Mouse (Mus musculus) liver, embryonic 11.5 days (tissue): Measurements from ENCODE around the gene Mrps18b. TPM values are rescaled to one million over a fixed set of nuclear protein-coding genes. Genes with fewer than 3 reads are reported as not detected.
A peak's percentile ranks its signal among the peaks of the same experiment; 100 is the strongest.

Experiments
- ATAC-seq: fragments of 200-750 bp; cut with Nextera tagmentation; replicated peaks from 2 replicates; pipeline ENCODE4 v1.8.0; 2017; ENCODE audit warnings: moderate number of reproducible peaks, mild to moderate bottlenecking, moderate TSS enrichment, moderate library complexity; ENCODE audit not compliant: low FRiP score
- DNase-seq: peaks from one replicate; pipeline ENCODE4 v3.0.0-alpha.2; 2017; ENCODE audit warnings: low spot score
- H3K27ac ChIP-seq: fragments of 300-500 bp; sonication (generic); 2 replicates; pipeline ENCODE4 v1.5.1; 2014; ENCODE audit warnings: mild to moderate bottlenecking, low read depth, low read length, control low read depth
- H3K27me3 ChIP-seq: fragments of 300-500 bp; sonication (generic); replicated peaks from 2 replicates; pipeline ENCODE4 v1.6.1; 2014; ENCODE audit warnings: low read length, mixed read lengths; ENCODE audit not compliant: control insufficient read depth, insufficient read depth
- H3K36me3 ChIP-seq: fragments of 300-500 bp; sonication (generic); 2 replicates; pipeline ENCODE4 v1.6.1; 2014; ENCODE audit warnings: mild to moderate bottlenecking, low read length, moderate library complexity, mixed read lengths; ENCODE audit not compliant: control insufficient read depth, insufficient read depth
- H3K4me1 ChIP-seq: fragments of 300-500 bp; sonication (generic); replicated peaks from 2 replicates; pipeline ENCODE4 v1.6.1; 2014; ENCODE audit warnings: low read length, mixed read lengths; ENCODE audit not compliant: control insufficient read depth, insufficient read depth
- H3K4me2 ChIP-seq: fragments of 300-500 bp; sonication (generic); 2 replicates; pipeline ENCODE4 v1.6.1; 2014; ENCODE audit warnings: mild to moderate bottlenecking, control low read depth, moderate library complexity
- H3K4me3 ChIP-seq: fragments of 300-500 bp; sonication (generic); 2 replicates; pipeline ENCODE4 v1.5.1; 2014; ENCODE audit warnings: low read depth, low read length, control low read depth
- H3K9ac ChIP-seq: fragments of 300-500 bp; sonication (generic); 2 replicates; pipeline ENCODE4 v1.6.1; 2014; ENCODE audit warnings: low read depth, low read length, control low read depth
- H3K9me3 ChIP-seq: fragments of 300-500 bp; sonication (generic); 2 replicates; pipeline ENCODE4 v1.6.1; 2016; ENCODE audit warnings: low read length, inconsistent platforms, mixed read lengths; ENCODE audit not compliant: control insufficient read depth
- WGBS: fragments of 180-500 bp; shearing (Covaris S2); extraction: QIAGEN DNeasy Blood & Tissue Kit; methylation state at CpG from one replicate; pipeline ENCODE4 v1.1.7; 2014; 5-methylcytosine and 5-hydroxymethylcytosine counted together
- polyA plus RNA-seq: library from polyadenylated mRNA; unstranded; fragments of >200 nt; fragmentation: Nextera tagmentation; extraction: Ambion mirVana; gene quantifications from 2 replicates; pipeline ENCODE4 v1.2.1, GENCODE M21; 2014

The Mrps18b gene
- polyA plus RNA-seq, 1 experiment from 2014 or later: 167 TPM

GRCm38 (mm10) chr17:35900636-35901035, 15.6 kb downstream of the Mrps18b start:
- peaks cover 24% of the 10 kb centered on the region for H3K4me1 ChIP-seq
- 44% methylated on average over 3 of the region's 3 CpGs for WGBS
- H3K4me2 ChIP-seq: no peak overlapping the region
- no peaks in the 10 kb centered on the region for H3K9me3 ChIP-seq
- no peak overlapping the region for H3K9ac ChIP-seq
- no peak for ATAC-seq
- H3K27me3 ChIP-seq: no peaks in the 10 kb centered on the region
- H3K27ac ChIP-seq: 0 out of 2 replicates have a peak overlapping the region, but pooled peaks have one; percentile 8
- H3K36me3 ChIP-seq: peaks cover 20% of the 10 kb centered on the region
- no peak for DNase-seq
- no peak overlapping the region for H3K4me3 ChIP-seq

DNA sequence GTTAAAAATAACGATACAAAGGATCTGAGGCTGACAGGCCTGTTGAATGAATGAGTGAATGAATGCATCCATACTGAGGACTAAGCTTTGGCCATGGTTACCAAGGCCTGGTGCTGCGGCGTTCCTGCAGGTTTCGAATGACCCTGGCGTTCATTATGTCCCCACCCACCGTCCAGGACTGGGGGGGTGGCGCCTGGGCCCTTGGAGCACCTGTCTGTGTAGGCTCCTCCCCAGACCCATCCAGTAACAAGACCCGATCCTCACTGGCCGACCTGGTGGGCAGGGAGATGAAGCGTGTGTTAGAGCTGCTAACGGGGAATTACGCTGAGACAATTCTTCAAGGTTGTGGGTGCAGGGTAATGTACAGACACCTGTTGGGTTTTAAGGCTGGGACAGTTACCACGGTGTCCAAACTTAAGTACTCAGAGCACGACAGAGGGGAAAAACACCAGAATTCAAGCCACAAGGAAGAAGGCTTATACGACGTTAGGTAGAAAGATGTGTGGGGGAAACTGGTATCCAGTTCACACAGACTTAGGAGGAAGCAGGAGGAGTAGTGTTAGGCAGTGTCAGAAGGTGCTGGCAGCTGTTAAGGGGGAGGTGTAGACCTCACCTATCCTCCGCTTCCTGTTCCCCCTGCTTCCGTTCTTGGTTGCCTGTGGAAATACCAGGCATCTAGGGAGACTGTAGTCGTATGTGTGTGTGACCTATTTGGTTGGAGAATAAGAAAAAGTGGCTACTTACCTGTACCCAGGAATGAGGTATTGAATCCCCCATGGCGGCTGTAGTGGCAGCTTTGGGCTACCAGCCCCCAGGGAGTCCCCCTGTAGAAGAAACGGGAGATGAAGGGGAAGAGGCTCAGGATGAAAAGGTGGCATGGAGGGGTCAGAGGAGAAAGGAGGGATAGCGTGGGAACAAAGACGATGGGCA, 18.3 kb downstream of the Mrps18b start:
- peaks cover 25% of the 10 kb centered on the region for H3K36me3 ChIP-seq
- peak overlapping the region; percentile 69 for H3K4me2 ChIP-seq
- peak overlapping the region; percentile 86 for H3K27ac ChIP-seq
- peak; percentile 55 for ATAC-seq
- no peaks in the 10 kb centered on the region for H3K27me3 ChIP-seq
- no peak for DNase-seq
- peaks cover 24% of the 10 kb centered on the region for H3K4me1 ChIP-seq
- 37% methylated on average over 23 of the region's 23 CpGs for WGBS
- H3K9ac ChIP-seq: peak overlapping the region; percentile 86
- peak overlapping the region; percentile 73 for H3K4me3 ChIP-seq
- no peaks in the 10 kb centered on the region for H3K9me3 ChIP-seq

- Histone ChIP-seq H3K27ac (peak within 1 kb of the TSS; percentile 86), H3K4me3 (peak within 1 kb of the TSS; percentile 73), H3K9me3 (no peaks in the 10 kb centered on the region), H3K4me1 (peaks cover 24% of the 10 kb centered on the region), H3K9ac (peak within 1 kb of the TSS; percentile 86), H3K27me3 (no peaks in the 10 kb centered on the region), H3K4me2 (peak within 1 kb of the TSS; percentile 69), H3K36me3 (peaks cover 32% of the 10 kb centered on the region)
- WGBS: under 1% methylated on average over 76 of the region's 86 CpGs
- DNase-seq (peak; percentile 90), ATAC-seq (peak; percentile 89)
These were observed 19.2 kb downstream of the Mrps18b start, which contains the start of gene 2310061I04Rik for GRCm38 (mm10) chr17:35896781-35897643. TSS of gene 2310061I04Rik (minus strand) at chr17:35897431.

DNA sequence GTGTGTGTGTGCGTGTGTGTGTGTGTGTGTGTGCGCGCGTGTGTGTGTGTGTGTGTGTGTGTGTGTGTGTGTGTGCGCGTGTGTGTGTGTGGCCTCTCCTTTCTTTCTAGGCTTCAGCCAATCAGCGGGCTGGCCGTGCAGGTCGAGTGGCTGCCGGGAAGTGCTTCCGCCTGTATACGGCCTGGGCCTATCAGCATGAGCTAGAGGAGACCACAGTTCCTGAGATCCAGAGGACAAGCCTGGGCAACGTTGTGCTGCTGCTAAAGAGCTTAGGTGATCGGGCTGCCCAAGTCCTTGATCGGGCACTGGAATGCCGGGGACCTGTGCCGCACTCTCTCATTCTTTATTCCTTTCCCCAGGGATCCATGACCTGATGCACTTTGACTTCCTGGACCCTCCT, 28.5 kb downstream of the Mrps18b start:
- no peaks in the 10 kb centered on the region for H3K4me1 ChIP-seq
- H3K9me3 ChIP-seq: no peaks in the 10 kb centered on the region
- no peaks in the 10 kb centered on the region for H3K27me3 ChIP-seq
- no peak for DNase-seq
- no peak overlapping the region for H3K4me3 ChIP-seq
- no peak overlapping the region for H3K9ac ChIP-seq
- 97% methylated on average over 11 of the region's 17 CpGs for whole genome bisulfite sequencing
- no peak overlapping the region for H3K4me2 ChIP-seq
- H3K36me3 ChIP-seq: peaks cover 67% of the 10 kb centered on the region
- no peak for ATAC-seq
- H3K27ac ChIP-seq: no peak overlapping the region

- Histone ChIP-seq H3K27ac (no peak overlapping the region), H3K4me3 (no peak overlapping the region), H3K4me2 (no peak overlapping the region), H3K9ac (no peak overlapping the region), H3K27me3 (no peaks in the 10 kb centered on the region), H3K36me3 (peaks cover 54% of the 10 kb centered on the region), H3K9me3 (no peaks in the 10 kb centered on the region), H3K4me1 (peaks cover 8% of the 10 kb centered on the region)
- DNase-seq (no peak), ATAC-seq (no peak)
- 93% methylated on average over 14 of the region's 14 CpGs for WGBS
These were observed 32.4 kb downstream of the Mrps18b start for GRCm38 (mm10) chr17:35883777-35884176.

GRCm38 (mm10) chr17:35882924-35883323, 33.3 kb downstream of the Mrps18b start:
- Histone ChIP-seq H3K4me1 (peaks cover 8% of the 10 kb centered on the region), H3K9ac (no peak overlapping the region), H3K4me2 (no peak overlapping the region), H3K36me3 (peaks cover 48% of the 10 kb centered on the region), H3K27me3 (no peaks in the 10 kb centered on the region), H3K27ac (no peak overlapping the region), H3K4me3 (no peak overlapping the region), H3K9me3 (no peaks in the 10 kb centered on the region)
- DNase-seq (no peak), ATAC-seq (no peak)
- 94% methylated on average over 17 of the region's 17 CpGs for WGBS

GRCm38 (mm10) chr17:35879245-35880057, 36.7 kb downstream of the Mrps18b start, which contains the start of gene Dhx16:
TSS of gene Dhx16 (plus strand) at chr17:35879819.
- H3K27me3 ChIP-seq: no peaks in the 10 kb centered on the region
- peak within 1 kb of the TSS; percentile 92 for H3K9ac ChIP-seq
- peaks cover 27% of the 10 kb centered on the region for H3K36me3 ChIP-seq
- DNase-seq: peak; percentile 97
- no peaks in the 10 kb centered on the region for H3K9me3 ChIP-seq
- peak within 1 kb of the TSS; percentile 54 for H3K27ac ChIP-seq
- 6% methylated on average over 66 of the region's 66 CpGs for WGBS
- peak; percentile 88 for ATAC-seq
- H3K4me1 ChIP-seq: peaks cover 13% of the 10 kb centered on the region
- H3K4me2 ChIP-seq: peak within 1 kb of the TSS; percentile 88
- H3K4me3 ChIP-seq: peak within 1 kb of the TSS; percentile 99

DNA sequence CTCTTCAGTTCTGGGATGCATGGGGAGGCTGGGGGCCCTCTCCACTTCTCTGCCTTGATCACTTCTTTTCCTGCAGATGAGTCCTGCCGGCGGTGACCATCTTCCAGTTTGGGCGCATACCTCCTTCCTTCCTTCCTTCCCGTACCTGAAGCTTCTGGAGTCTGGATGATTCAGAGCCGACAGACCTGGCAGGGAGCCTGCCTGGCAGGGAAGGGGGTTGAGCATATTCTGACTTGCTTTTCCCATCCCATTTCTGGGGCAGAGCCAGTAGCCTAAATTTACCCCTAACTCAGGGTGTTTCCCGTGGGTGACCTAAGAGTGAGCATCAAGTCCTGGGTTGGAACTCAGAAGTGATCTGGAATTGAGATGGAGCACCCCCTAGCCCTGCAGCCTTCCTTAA, 41.5 kb downstream of the Mrps18b start:
- no peak overlapping the region for H3K9ac ChIP-seq
- DNase-seq (no peak), ATAC-seq (no peak)
- no peaks in the 10 kb centered on the region for H3K27me3 ChIP-seq
- H3K4me1 ChIP-seq: peaks cover 29% of the 10 kb centered on the region
- no peak overlapping the region for H3K4me2 ChIP-seq
- H3K27ac ChIP-seq: no peak overlapping the region
- H3K9me3 ChIP-seq: peaks cover 4% of the 10 kb centered on the region; the same call in 1 of the 2 replicates
- 92% methylated on average over 6 of the region's 6 CpGs for WGBS
- H3K4me3 ChIP-seq: no peak overlapping the region
- H3K36me3 ChIP-seq: peaks cover 4% of the 10 kb centered on the region; the same call in 1 of the 2 replicates
